Mouse (Mus musculus) intestine, embryonic 16.5 days (tissue): ENCODE measurements at regions not wholly inside any gene's neighbourhood (a gene's known extent, or its start where the extent isn't known, plus 50 kb on each side); places are given as distances from the start of the nearest gene placed in this dataset.
A peak's percentile ranks its signal among the peaks of the same experiment; 100 is the strongest.

Source experiments
- ATAC-seq: fragments of 200-750 bp; cut with Nextera tagmentation; 2 replicates; pipeline ENCODE4 v1.8.0; 2017; ENCODE audit warnings: moderate TSS enrichment, moderate library complexity
- H3K27ac ChIP-seq: fragments of 300-500 bp; sonication (generic); 2 replicates; pipeline ENCODE4 v1.5.1; 2014; ENCODE audit warnings: mild to moderate bottlenecking, low read length
- H3K27me3 ChIP-seq: fragments of 300-500 bp; sonication (generic); replicated peaks from 2 replicates; pipeline ENCODE4 v1.6.1; 2014; ENCODE audit warnings: low read length, control low read depth, mixed read lengths; ENCODE audit not compliant: control insufficient read depth, insufficient read depth
- H3K36me3 ChIP-seq: fragments of 300-500 bp; sonication (generic); 2 replicates; pipeline ENCODE4 v1.6.1; 2014; ENCODE audit warnings: low read length, control low read depth; ENCODE audit not compliant: control insufficient read depth, insufficient read depth
- H3K4me1 ChIP-seq: fragments of 300-500 bp; sonication (generic); 2 replicates; pipeline ENCODE4 v1.6.1; 2014; ENCODE audit warnings: low read length, control low read depth, mixed read lengths; ENCODE audit not compliant: control insufficient read depth, insufficient read depth
- H3K4me2 ChIP-seq: fragments of 300-500 bp; sonication (generic); 2 replicates; pipeline ENCODE4 v1.6.1; 2014; ENCODE audit warnings: low read depth, low read length, control low read depth
- H3K4me3 ChIP-seq: fragments of 300-500 bp; sonication (generic); 2 replicates; pipeline ENCODE4 v1.5.1; 2014; ENCODE audit warnings: mild to moderate bottlenecking, low read length
- H3K9ac ChIP-seq: fragments of 300-500 bp; sonication (generic); 2 replicates; pipeline ENCODE4 v1.6.1; 2014; ENCODE audit warnings: low read depth, low read length
- H3K9me3 ChIP-seq: fragments of 300-500 bp; sonication (generic); 2 replicates; pipeline ENCODE4 v1.6.1; 2016; ENCODE audit warnings: low read length, control low read depth; ENCODE audit not compliant: control insufficient read depth
- WGBS: fragments of 180-500 bp; shearing (Covaris S2); extraction: QIAGEN DNeasy Blood & Tissue Kit; methylation state at CpG from one replicate; pipeline ENCODE4 v1.1.7; 2014; 5-methylcytosine and 5-hydroxymethylcytosine counted together

- no peak overlapping the region for H3K4me2 ChIP-seq
- H3K36me3 ChIP-seq, result no peaks in the 10 kb centered on the region
- H3K27ac ChIP-seq, result no peak overlapping the region
- H3K9ac ChIP-seq, result 0 out of 2 replicates have a peak overlapping the region, but pooled peaks have one; percentile 18
- H3K9me3 ChIP-seq, result no peaks in the 10 kb centered on the region
- H3K27me3 ChIP-seq, result no peaks in the 10 kb centered on the region
- 20% methylated on average over 19 of the region's 19 CpGs for WGBS
- ATAC-seq, result peak; percentile 74
- no peak overlapping the region for H3K4me3 ChIP-seq
- peaks cover 6% of the 10 kb centered on the region; the same call in 1 of the 2 replicates for H3K4me1 ChIP-seq
Measured at GRCm38 (mm10) chr15:52161568-52162316, 1723.0 kb upstream of the Gm7489 start.

DNA sequence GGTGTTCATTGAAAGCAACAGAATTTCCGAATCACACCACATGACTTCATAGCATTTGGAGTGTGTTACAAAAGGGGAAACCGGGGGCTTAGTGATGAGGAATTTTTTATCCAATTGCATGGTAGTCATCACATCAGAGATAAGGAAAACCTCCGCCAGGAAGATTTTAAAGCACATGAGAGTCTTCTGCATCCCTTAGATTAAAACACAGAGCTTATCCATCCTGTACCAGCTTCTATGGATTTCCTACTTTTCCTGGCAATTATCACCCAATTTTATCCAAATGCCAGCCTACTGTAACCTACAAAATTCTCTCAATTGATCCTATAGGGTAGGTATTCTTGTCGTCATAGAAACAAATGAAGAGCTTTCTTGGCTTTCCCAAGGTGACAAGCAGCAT lies 1718.6 kb upstream of the Gm7489 start:
- no peak overlapping the region for H3K4me3 ChIP-seq
- ATAC-seq, result no peak
- no peak overlapping the region for H3K27ac ChIP-seq
- no peaks in the 10 kb centered on the region for H3K9me3 ChIP-seq
- H3K4me2 ChIP-seq, result no peak overlapping the region
- no peak overlapping the region for H3K9ac ChIP-seq
- 84% methylated on average over 4 of the region's 4 CpGs for WGBS
- no peaks in the 10 kb centered on the region for H3K36me3 ChIP-seq
- H3K4me1 ChIP-seq, result peaks cover 6% of the 10 kb centered on the region; the same call in 1 of the 2 replicates
- H3K27me3 ChIP-seq, result no peaks in the 10 kb centered on the region

- Histone ChIP-seq H3K36me3 (no peaks in the 10 kb centered on the region), H3K27me3 (no peaks in the 10 kb centered on the region), H3K9ac (no peak overlapping the region), H3K4me2 (no peak overlapping the region), H3K9me3 (no peaks in the 10 kb centered on the region), H3K4me3 (no peak overlapping the region), H3K27ac (no peak overlapping the region), H3K4me1 (peaks cover 2% of the 10 kb centered on the region; the same call in 1 of the 2 replicates)
- peak; percentile 53 for ATAC-seq
- 65% methylated on average over 10 of the region's 10 CpGs for WGBS
Measured at GRCm38 (mm10) chr15:52166595-52167443, 1717.9 kb upstream of the Gm7489 start.

GRCm38 (mm10) chr15:52167811-52168210 lies 1716.9 kb upstream of the Gm7489 start:
- Histone ChIP-seq H3K4me1 (no peaks in the 10 kb centered on the region), H3K9me3 (no peaks in the 10 kb centered on the region), H3K27ac (no peak overlapping the region), H3K36me3 (no peaks in the 10 kb centered on the region), H3K4me3 (no peak overlapping the region), H3K9ac (no peak overlapping the region), H3K27me3 (no peaks in the 10 kb centered on the region), H3K4me2 (no peak overlapping the region)
- ATAC-seq, result no peak
- WGBS, result 71% methylated on average over 5 of the region's 5 CpGs

- Histone ChIP-seq H3K4me3 (no peak overlapping the region), H3K4me1 (no peaks in the 10 kb centered on the region), H3K36me3 (no peaks in the 10 kb centered on the region), H3K4me2 (no peak overlapping the region), H3K9ac (no peak overlapping the region), H3K9me3 (no peaks in the 10 kb centered on the region), H3K27me3 (no peaks in the 10 kb centered on the region), H3K27ac (no peak overlapping the region)
- ATAC-seq, result no peak
- WGBS, result 90% methylated on average over 1 of the region's 1 CpGs
Measured at GRCm38 (mm10) chr15:52176951-52177350, 1707.8 kb upstream of the Gm7489 start.

DNA sequence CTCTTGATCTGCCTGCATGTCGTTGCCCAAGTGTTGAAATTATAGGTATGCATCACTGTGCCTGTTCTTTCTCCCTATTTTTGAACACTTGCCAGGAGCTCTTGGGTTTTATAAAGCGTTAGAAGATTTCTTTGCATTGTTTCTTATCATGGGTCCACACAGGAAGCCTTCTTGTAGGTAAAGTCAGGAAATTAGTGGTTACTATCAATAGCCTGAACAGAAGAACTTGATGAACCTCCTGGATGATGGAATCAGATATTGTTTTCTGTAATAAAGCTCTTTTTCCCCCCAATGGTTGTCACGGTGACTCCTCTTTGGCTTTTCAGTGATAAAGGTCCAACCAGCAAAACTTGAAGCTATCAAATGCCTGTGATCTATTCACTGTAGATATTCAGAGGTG lies 1706.0 kb upstream of the Gm7489 start:
- H3K4me3 ChIP-seq, result no peak overlapping the region
- H3K36me3 ChIP-seq, result no peaks in the 10 kb centered on the region
- H3K27ac ChIP-seq, result no peak overlapping the region
- H3K4me1 ChIP-seq, result no peaks in the 10 kb centered on the region
- no peak for ATAC-seq
- H3K4me2 ChIP-seq, result no peak overlapping the region
- H3K9ac ChIP-seq, result no peak overlapping the region
- WGBS, result 68% methylated on average over 3 of the region's 3 CpGs
- no peaks in the 10 kb centered on the region for H3K9me3 ChIP-seq
- no peaks in the 10 kb centered on the region for H3K27me3 ChIP-seq

DNA sequence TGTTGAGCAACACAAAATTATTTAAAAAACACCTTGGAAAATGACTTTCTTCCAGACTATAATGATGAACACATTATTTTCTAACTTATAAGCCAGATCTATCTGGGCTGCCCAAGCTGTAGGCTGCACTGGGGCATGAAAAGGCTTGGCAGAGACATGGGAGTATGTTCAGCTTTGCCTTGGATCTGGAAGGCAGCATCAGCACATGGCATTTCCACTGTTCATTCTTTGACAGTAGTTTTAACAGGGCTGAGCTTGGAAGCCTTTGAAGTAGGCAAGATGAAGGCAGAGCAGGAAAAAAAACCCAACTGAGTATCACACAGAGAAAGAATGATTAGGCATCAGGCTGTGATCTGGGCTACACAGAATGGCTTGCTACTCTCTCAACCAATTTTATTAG lies 1705.3 kb upstream of the Gm7489 start:
- H3K27me3 ChIP-seq, result no peaks in the 10 kb centered on the region
- no peak overlapping the region for H3K4me3 ChIP-seq
- H3K4me1 ChIP-seq, result no peaks in the 10 kb centered on the region
- no peak overlapping the region for H3K9ac ChIP-seq
- no peak overlapping the region for H3K27ac ChIP-seq
- no peaks in the 10 kb centered on the region for H3K36me3 ChIP-seq
- no peak overlapping the region for H3K4me2 ChIP-seq
- no peak for ATAC-seq
- no peaks in the 10 kb centered on the region for H3K9me3 ChIP-seq

- ATAC-seq, result no peak
Measured at GRCm38 (mm10) chr15:52191176-52191575, 1693.5 kb upstream of the Gm7489 start.

DNA sequence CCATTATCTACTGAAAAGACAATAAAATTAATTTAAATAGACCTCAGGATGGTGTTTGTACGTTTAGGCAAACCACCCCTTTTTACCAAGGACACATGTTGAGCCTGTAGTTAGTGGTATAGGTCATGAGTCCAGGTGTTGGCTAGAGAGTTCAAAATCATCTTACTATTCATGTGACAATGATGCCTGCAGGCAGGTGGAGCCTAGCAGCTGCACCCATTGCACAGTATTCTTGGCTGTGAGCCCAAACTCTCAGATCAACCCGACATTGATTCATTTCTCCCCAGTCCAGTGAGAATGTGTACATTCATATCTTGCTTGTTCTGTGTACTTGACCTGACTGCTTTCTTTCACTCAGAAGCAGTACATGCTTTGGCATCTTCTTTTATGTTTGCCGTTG lies 1677.4 kb upstream of the Gm7489 start:
- no peaks in the 10 kb centered on the region for H3K4me1 ChIP-seq
- no peaks in the 10 kb centered on the region for H3K36me3 ChIP-seq
- no peak overlapping the region for H3K4me2 ChIP-seq
- no peak overlapping the region for H3K4me3 ChIP-seq
- no peak overlapping the region for H3K27ac ChIP-seq
- no peaks in the 10 kb centered on the region for H3K27me3 ChIP-seq
- no peak overlapping the region for H3K9ac ChIP-seq
- WGBS, result 69% methylated on average over 3 of the region's 3 CpGs
- ATAC-seq, result no peak
- H3K9me3 ChIP-seq, result no peaks in the 10 kb centered on the region

More at GRCm38 (mm10) chr15:52191176-52191575, 1693.5 kb upstream of the Gm7489 start:
- Histone ChIP-seq H3K36me3 (no peaks in the 10 kb centered on the region), H3K4me2 (no peak overlapping the region), H3K9me3 (no peaks in the 10 kb centered on the region), H3K27me3 (no peaks in the 10 kb centered on the region), H3K9ac (no peak overlapping the region), H3K4me3 (no peak overlapping the region), H3K27ac (no peak overlapping the region), H3K4me1 (no peaks in the 10 kb centered on the region)
- WGBS, result 62% methylated on average over 3 of the region's 3 CpGs
